Mouse (Mus musculus): ENCODE results near the gene Map3k21. TPM values are rescaled to one million over a fixed set of nuclear protein-coding genes. Genes with fewer than 3 reads are reported as not detected.

Gene Map3k21
- total and polyA plus RNA-seq, 3 experiments = not detected

GRCm38 (mm10) chr8:125898899-125899298 is 11.4 kb upstream of the Map3k21 start:
- no peak overlapping the region for H3K4me3 ChIP-seq (replicated peaks in 1 of 3; ENCODE audit: low read depth in 2 of 3, low read length in 2 of 3, poor library complexity in 1 of 3)
- DNase-seq (ENCODE audit: extremely low read depth) = peak; percentile 53
- H3K9me3 ChIP-seq (replicated peaks; ENCODE audit: low read length) = no peaks in the 10 kb centered on the region
- no peaks in the 10 kb centered on the region for H3K79me2 ChIP-seq (replicated peaks; ENCODE audit: control insufficient read depth, extremely low read depth, insufficient read depth, poor library complexity, severe bottlenecking)
- in situ Hi-C loops (cut with MboI; ENCODE audit: low pct_ligation_motif_present, low pct_unique_long_range_greater_than_20kb, low sequenced_read_pairs) = no loop called here
- H3K36me3 ChIP-seq (replicated peaks in 1 of 2; ENCODE audit: control insufficient read depth in 1 of 2, insufficient read depth in 1 of 2, low read length in 1 of 2) = no peaks in the 10 kb centered on the region
- dilution Hi-C loops (cut with MboI; ENCODE audit: extremely low pct_ligation_motif_present, extremely low pct_unique_long_range_greater_than_20kb, low sequenced_read_pairs) = no loop called here
- H3K27me3 ChIP-seq (replicated peaks) = peaks cover 50% of the 10 kb centered on the region
- peak; percentile 23 for TF ChIP-seq RAD21 (IDR thresholded peaks at IDR 0.05; ENCODE audit: low read depth, low read length)
- no peak for TF ChIP-seq SIN3A (IDR thresholded peaks at IDR 0.05; ENCODE audit: low read length)
- TF ChIP-seq BHLHE40 (IDR thresholded peaks at IDR 0.05; ENCODE audit: low read depth, low read length) = no peak
- no peak for TF ChIP-seq JUND (conservative IDR thresholded peaks at IDR 0.05; ENCODE audit: low read depth, low read length)
- TF ChIP-seq MAZ (IDR thresholded peaks at IDR 0.05; ENCODE audit: low read depth, low read length) = 0 out of 2 replicates have a peak, but pooled peaks have one; percentile 46
- no peak for TF ChIP-seq HCFC1 (IDR thresholded peaks at IDR 0.05; ENCODE audit: low read depth, low read length)
- TF ChIP-seq E2F4 (IDR thresholded peaks at IDR 0.05; ENCODE audit: insufficient replicate concordance, low read depth, low read length) = no peak
- no peak for TF ChIP-seq TBP (conservative IDR thresholded peaks at IDR 0.05; ENCODE audit: low read depth, low read length)
- TF ChIP-seq USF1 (IDR thresholded peaks at IDR 0.05; ENCODE audit: low read depth, low read length) = no peak
- no peak for TF ChIP-seq JUN (IDR thresholded peaks at IDR 0.05; ENCODE audit: insufficient read depth, low read depth, low read length)
- no peak for TF ChIP-seq GABPA (IDR thresholded peaks at IDR 0.05; ENCODE audit: insufficient replicate concordance, low read depth, low read length)
- TF ChIP-seq CTCF (conservative IDR thresholded peaks at IDR 0.05 in 1 of 2, IDR thresholded peaks at IDR 0.05 in 1 of 2; ENCODE audit: low read depth in 2 of 2, low read length in 2 of 2) = peak; percentile 64 to 69
- TF ChIP-seq CHD2 (IDR thresholded peaks at IDR 0.05; ENCODE audit: low read length) = no peak
- no peak for TF ChIP-seq NRF1 (IDR thresholded peaks at IDR 0.05; ENCODE audit: low read depth, low read length)
- TF ChIP-seq TCF12 (IDR thresholded peaks at IDR 0.05; ENCODE audit: low read depth, low read length) = no peak
- no peak for TF ChIP-seq EP300 (IDR thresholded peaks at IDR 0.05; ENCODE audit: low read length)
- TF ChIP-seq NELFE (IDR thresholded peaks at IDR 0.05; ENCODE audit: low read depth, low read length) = no peak
- peak; percentile 88 for TF ChIP-seq ZNF384 (IDR thresholded peaks at IDR 0.05; ENCODE audit: low read depth, low read length)
- TF ChIP-seq MAFK (IDR thresholded peaks at IDR 0.05; ENCODE audit: insufficient replicate concordance, low read length) = no peak
- no peak for TF ChIP-seq ZC3H11A (IDR thresholded peaks at IDR 0.05; ENCODE audit: low read depth, low read length)
- TF ChIP-seq MEF2A (IDR thresholded peaks at IDR 0.05; ENCODE audit: borderline replicate concordance, low read depth, low read length) = no peak
- TF ChIP-seq IRF4 (IDR thresholded peaks at IDR 0.05; ENCODE audit: low read depth, low read length) = no peak
- no peak for TF ChIP-seq ELF1 (IDR thresholded peaks at IDR 0.05; ENCODE audit: low read depth, low read length)
- TF ChIP-seq USF2 (conservative IDR thresholded peaks at IDR 0.05; ENCODE audit: low read depth, low read length) = no peak
- TF ChIP-seq ZKSCAN1 (IDR thresholded peaks at IDR 0.05; ENCODE audit: borderline replicate concordance, low read depth, low read length) = no peak
- no peak for TF ChIP-seq MXI1 (IDR thresholded peaks at IDR 0.05; ENCODE audit: low read depth, low read length)
- no peak for TF ChIP-seq SMC3 (IDR thresholded peaks at IDR 0.05; ENCODE audit: low read depth, low read length)
- H3K27ac ChIP-seq (ENCODE audit: insufficient read depth, low read depth) = no peak overlapping the region
- no peak overlapping the region for H3K9ac ChIP-seq (ENCODE audit: insufficient read depth, low read depth)
- no peak overlapping the region for H3K4me2 ChIP-seq (ENCODE audit: insufficient read depth, low read depth, poor library complexity, severe bottlenecking)
- no peaks in the 10 kb centered on the region for H3K4me1 ChIP-seq (ENCODE audit: control insufficient read depth in 1 of 2, insufficient read depth in 2 of 2)
